Mouse (Mus musculus): ENCODE results near the gene Xkrx. TPM values are rescaled to one million over a fixed set of nuclear protein-coding genes. Genes with fewer than 3 reads are reported as not detected.

Gene Xkrx
- total RNA-seq (2023) = 10.7 TPM

DNA sequence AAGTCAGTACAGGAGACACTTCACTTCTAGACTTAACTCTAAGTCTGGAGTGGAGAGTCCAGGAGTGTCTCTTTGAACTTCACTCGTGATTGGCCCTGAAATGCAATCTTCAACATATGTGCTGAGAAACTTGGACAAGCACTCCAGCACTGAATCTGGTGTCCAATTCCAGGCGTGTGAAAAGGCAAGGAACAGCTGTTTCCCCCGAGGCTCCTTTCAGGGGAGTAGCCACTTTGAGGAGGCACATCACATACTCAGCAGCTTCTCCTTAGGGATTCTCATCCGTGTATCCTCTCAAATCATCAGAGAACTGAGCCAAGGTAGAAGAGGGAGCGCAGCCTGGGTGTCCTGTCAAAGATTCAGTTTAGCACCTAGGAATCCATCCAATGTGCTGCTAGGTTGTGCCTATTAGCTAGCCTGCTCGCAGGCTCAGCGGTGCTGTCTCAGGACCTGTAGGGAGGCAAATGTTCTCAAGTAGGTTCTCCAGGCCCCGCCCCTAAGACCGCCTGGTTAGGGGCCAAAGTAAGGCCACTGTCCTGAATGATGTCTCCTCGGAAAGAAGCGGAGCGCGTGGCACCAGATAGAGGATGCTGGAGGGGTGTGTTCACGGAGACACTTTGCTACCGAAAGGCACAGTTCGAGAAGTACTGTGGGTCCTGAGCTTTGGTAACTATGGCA lies at the start of gene Xkrx:
TSS of gene Xkrx (minus strand) at position 34 of the 678 bp plus-strand sequence.

GRCm38 (mm10) chrX:134187201-134187600 lies 25.3 kb upstream of the Xkrx start, which contains the start of gene Arl13a:
Arl13a (plus strand) TSS chrX:134187501.

Other genes with a start within 250 kb of the Xkrx start
- gene Sytl4, start 180.3 kb downstream of the Xkrx start, total RNA-seq (2023) = not detected
- gene Cstf2, start 102.9 kb downstream of the Xkrx start, total RNA-seq (2023) = 42.3 TPM
- gene Arl13a, start 25.4 kb upstream of the Xkrx start, total RNA-seq (2023) = not detected
- 1.8 TPM for gene Nox1, start 59.9 kb upstream of the Xkrx start, total RNA-seq (2023)
- 17.7 TPM for gene Trmt2b, start 114.9 kb upstream of the Xkrx start, total RNA-seq (2023)
- 0.97 TPM for gene Tmem35a, start 133.1 kb upstream of the Xkrx start, total RNA-seq (2023)
- gene Cenpi, start 146.0 kb upstream of the Xkrx start, total RNA-seq (2023) = 1.9 TPM
- not detected for gene Drp2, start 242.5 kb upstream of the Xkrx start, total RNA-seq (2023)

Data from CD4-positive naive resting alpha-beta T cell, adult 76 days (primary cell).